Mouse (Mus musculus) small intestine, adult 2 months (tissue): ENCODE measurements around the gene Cacng1.

ENCODE experiments used
- CTCF ChIP-seq: fragments of 200-500 bp; IDR thresholded peaks from 2 replicates; pipeline ENCODE4 v1.5.1; 2012; ENCODE audit warnings: low read depth, mild to moderate bottlenecking, control low read depth, inconsistent platforms, low read length, moderate library complexity, mixed read lengths; ENCODE audit not compliant: insufficient replicate concordance, insufficient read length; ENCODE audit errors: extremely low read depth
- POLR2A ChIP-seq: fragments of 200-500 bp; IDR thresholded peaks from 2 replicates; pipeline ENCODE4 v1.6.1; 2012; ENCODE audit warnings: low read depth, mild to moderate bottlenecking, control low read depth, inconsistent platforms, low read length, moderate library complexity

DNA sequence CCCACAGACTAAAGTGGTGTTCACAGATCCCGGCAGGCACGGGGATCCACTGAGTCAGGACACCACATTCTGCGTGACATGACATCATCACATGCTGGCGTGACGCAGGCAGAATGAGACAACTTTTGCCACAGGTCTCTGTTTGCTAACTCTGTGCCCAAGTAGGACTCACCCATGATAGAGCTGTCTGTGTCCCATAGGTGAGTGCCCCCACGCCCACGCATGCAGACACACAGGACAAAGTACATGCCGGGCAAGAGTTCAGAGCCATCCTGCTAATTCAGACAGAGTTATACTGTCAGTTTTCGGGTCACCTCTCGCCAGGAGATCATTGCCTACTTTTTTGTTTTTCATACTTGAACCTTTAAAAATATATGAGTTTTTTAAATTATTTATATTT, 27.8 kb downstream of the Cacng1 start:
- no peak for TF ChIP-seq CTCF
- TF ChIP-seq POLR2A = no peak
